Mouse (Mus musculus): ENCODE measurements around the gene Tex44. TPM values are rescaled to one million over a fixed set of nuclear protein-coding genes. Genes with fewer than 3 reads are reported as not detected.

Tex44 gene
- total RNA-seq, 1 experiment from 2014 or later: not detected

GRCm38 (mm10) chr1:86439487-86440170, 13.5 kb downstream of the Tex44 start:
- ATAC-seq (replicated peaks in 1 of 2; ENCODE audit: insufficient read depth in 1 of 2, low FRiP score in 2 of 2, low TSS enrichment in 1 of 2, low read depth in 1 of 2, poor library complexity in 2 of 2, severe bottlenecking in 2 of 2): no peak

- peak; percentile 54 to 69; a peak in 3 of 4 replicates for ATAC-seq (replicated peaks in 1 of 2; ENCODE audit: insufficient read depth in 1 of 2, low FRiP score in 2 of 2, low TSS enrichment in 1 of 2, low read depth in 1 of 2, poor library complexity in 2 of 2, severe bottlenecking in 2 of 2)
Measured at GRCm38 (mm10) chr1:86440171-86440886, 14.2 kb downstream of the Tex44 start.

- peak; percentile 5 to 13; a peak in 2 of 4 replicates for ATAC-seq (replicated peaks in 1 of 2; ENCODE audit: insufficient read depth in 1 of 2, low FRiP score in 2 of 2, low TSS enrichment in 1 of 2, low read depth in 1 of 2, poor library complexity in 2 of 2, severe bottlenecking in 2 of 2)
Measured at GRCm38 (mm10) chr1:86440887-86441723, 15.0 kb downstream of the Tex44 start.

- peak; percentile 15 to 16; a peak in 1 of 4 replicates for ATAC-seq (replicated peaks in 1 of 2; ENCODE audit: insufficient read depth in 1 of 2, low FRiP score in 2 of 2, low TSS enrichment in 1 of 2, low read depth in 1 of 2, poor library complexity in 2 of 2, severe bottlenecking in 2 of 2)
Measured at GRCm38 (mm10) chr1:86441724-86441979, 15.5 kb downstream of the Tex44 start.

GRCm38 (mm10) chr1:86441980-86442831, 16.1 kb downstream of the Tex44 start:
- ATAC-seq (replicated peaks in 1 of 2; ENCODE audit: insufficient read depth in 1 of 2, low FRiP score in 2 of 2, low TSS enrichment in 1 of 2, low read depth in 1 of 2, poor library complexity in 2 of 2, severe bottlenecking in 2 of 2): peak; percentile 37 to 51

GRCm38 (mm10) chr1:86442832-86443231, 16.7 kb downstream of the Tex44 start:
- peak in 1 of 2 experiments; percentile 8; a peak in 2 of 4 replicates for ATAC-seq (replicated peaks in 1 of 2; ENCODE audit: insufficient read depth in 1 of 2, low FRiP score in 2 of 2, low TSS enrichment in 1 of 2, low read depth in 1 of 2, poor library complexity in 2 of 2, severe bottlenecking in 2 of 2)

- ATAC-seq (replicated peaks in 1 of 2; ENCODE audit: insufficient read depth in 1 of 2, low FRiP score in 2 of 2, low TSS enrichment in 1 of 2, low read depth in 1 of 2, poor library complexity in 2 of 2, severe bottlenecking in 2 of 2): no peak
Measured at GRCm38 (mm10) chr1:86443386-86444172, 17.4 kb downstream of the Tex44 start.

GRCm38 (mm10) chr1:86447596-86448171, 21.6 kb downstream of the Tex44 start:
- ATAC-seq (replicated peaks in 1 of 2; ENCODE audit: insufficient read depth in 1 of 2, low FRiP score in 2 of 2, low TSS enrichment in 1 of 2, low read depth in 1 of 2, poor library complexity in 2 of 2, severe bottlenecking in 2 of 2): no peak

- no peak for ATAC-seq (replicated peaks in 1 of 2; ENCODE audit: insufficient read depth in 1 of 2, low FRiP score in 2 of 2, low TSS enrichment in 1 of 2, low read depth in 1 of 2, poor library complexity in 2 of 2, severe bottlenecking in 2 of 2)
Measured at GRCm38 (mm10) chr1:86448272-86448671, 22.1 kb downstream of the Tex44 start.

GRCm38 (mm10) chr1:86449966-86450365, 23.8 kb downstream of the Tex44 start:
- ATAC-seq (replicated peaks in 1 of 2; ENCODE audit: insufficient read depth in 1 of 2, low FRiP score in 2 of 2, low TSS enrichment in 1 of 2, low read depth in 1 of 2, poor library complexity in 2 of 2, severe bottlenecking in 2 of 2): no peak

- no peak for ATAC-seq (replicated peaks in 1 of 2; ENCODE audit: insufficient read depth in 1 of 2, low FRiP score in 2 of 2, low TSS enrichment in 1 of 2, low read depth in 1 of 2, poor library complexity in 2 of 2, severe bottlenecking in 2 of 2)
Measured at GRCm38 (mm10) chr1:86452713-86453112, 26.6 kb downstream of the Tex44 start.

GRCm38 (mm10) chr1:86456892-86457581, 30.9 kb downstream of the Tex44 start:
- no peak; a peak in 1 of 4 replicates for ATAC-seq (replicated peaks in 1 of 2; ENCODE audit: insufficient read depth in 1 of 2, low FRiP score in 2 of 2, low TSS enrichment in 1 of 2, low read depth in 1 of 2, poor library complexity in 2 of 2, severe bottlenecking in 2 of 2)

- ATAC-seq (replicated peaks in 1 of 2; ENCODE audit: insufficient read depth in 1 of 2, low FRiP score in 2 of 2, low TSS enrichment in 1 of 2, low read depth in 1 of 2, poor library complexity in 2 of 2, severe bottlenecking in 2 of 2): no peak
Measured at GRCm38 (mm10) chr1:86459371-86459770, 33.2 kb downstream of the Tex44 start.

GRCm38 (mm10) chr1:86464223-86464874, 38.2 kb downstream of the Tex44 start:
- ATAC-seq (replicated peaks in 1 of 2; ENCODE audit: insufficient read depth in 1 of 2, low FRiP score in 2 of 2, low TSS enrichment in 1 of 2, low read depth in 1 of 2, poor library complexity in 2 of 2, severe bottlenecking in 2 of 2): no peak

GRCm38 (mm10) chr1:86464875-86465224, 38.7 kb downstream of the Tex44 start:
- no peak for ATAC-seq (replicated peaks in 1 of 2; ENCODE audit: insufficient read depth in 1 of 2, low FRiP score in 2 of 2, low TSS enrichment in 1 of 2, low read depth in 1 of 2, poor library complexity in 2 of 2, severe bottlenecking in 2 of 2)
